Mouse (Mus musculus) gonadal fat pad, adult 2 months (tissue): Measurements from ENCODE around the gene Kcnab1. TPM values are rescaled to one million over a fixed set of nuclear protein-coding genes. Genes with fewer than 3 reads are reported as not detected.
A peak's percentile ranks its signal among the peaks of the same experiment; 100 is the strongest.
"Not testable (repeated sequence)": the region's sequence is repeated elsewhere in the genome, so short reads cannot be mapped to it uniquely, and the experiment has no call there.

Experiments
- DNase-seq: peaks from one replicate; pipeline ENCODE4 v3.0.0-alpha.2; 2012; ENCODE audit warnings: low read depth
- polyA plus RNA-seq: library from polyadenylated mRNA; depleted of rRNA; stranded (reverse); fragments of >200 nt; gene quantifications from 2 replicates; pipeline ENCODE4 v1.2.3, GENCODE M21; 2012

Gene Kcnab1
- polyA plus RNA-seq, 1 experiment: 1.9 TPM

DNA sequence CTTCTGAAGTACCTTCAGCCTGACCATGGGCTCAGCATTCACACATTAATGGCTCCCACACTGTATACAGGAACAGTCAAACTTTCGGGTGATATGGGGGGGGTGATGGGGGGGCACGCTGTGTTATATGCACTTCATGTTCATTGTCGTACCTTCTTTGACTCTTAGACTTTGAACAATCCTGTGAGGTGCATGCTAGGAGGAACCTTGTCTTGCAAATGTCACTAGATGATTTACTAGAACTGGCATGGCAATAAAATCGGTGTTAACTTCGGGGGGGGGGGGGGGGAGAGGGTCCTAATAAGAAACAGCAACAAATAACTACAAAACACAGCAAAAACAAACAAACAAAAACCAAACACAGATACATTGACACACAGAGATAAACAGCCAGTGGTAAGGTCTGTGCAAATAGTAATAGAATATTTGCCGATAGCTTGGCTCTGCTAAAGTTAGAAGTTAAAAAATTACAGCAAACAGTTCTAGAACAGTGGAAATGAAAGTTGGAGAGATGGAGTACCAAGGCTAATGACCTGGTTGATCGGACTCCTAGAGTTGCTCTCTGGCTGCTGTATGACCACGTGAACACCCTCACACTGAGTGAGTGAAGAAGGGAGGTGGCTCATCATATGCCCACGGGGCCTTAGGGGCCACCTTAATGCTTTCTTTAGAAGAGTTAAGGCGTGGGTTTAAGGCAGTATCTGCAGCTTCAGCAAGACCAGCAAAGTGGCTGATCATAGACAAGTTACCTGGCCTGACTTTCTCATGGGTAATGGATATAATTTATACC lies 256.9 kb downstream of the Kcnab1 start:
- DNase-seq: no peak

- DNase-seq: no peak
These were observed 258.8 kb downstream of the Kcnab1 start for GRCm38 (mm10) chr3:65367944-65368343.

GRCm38 (mm10) chr3:65372552-65372951 lies 263.4 kb downstream of the Kcnab1 start:
- DNase-seq: no peak

DNA sequence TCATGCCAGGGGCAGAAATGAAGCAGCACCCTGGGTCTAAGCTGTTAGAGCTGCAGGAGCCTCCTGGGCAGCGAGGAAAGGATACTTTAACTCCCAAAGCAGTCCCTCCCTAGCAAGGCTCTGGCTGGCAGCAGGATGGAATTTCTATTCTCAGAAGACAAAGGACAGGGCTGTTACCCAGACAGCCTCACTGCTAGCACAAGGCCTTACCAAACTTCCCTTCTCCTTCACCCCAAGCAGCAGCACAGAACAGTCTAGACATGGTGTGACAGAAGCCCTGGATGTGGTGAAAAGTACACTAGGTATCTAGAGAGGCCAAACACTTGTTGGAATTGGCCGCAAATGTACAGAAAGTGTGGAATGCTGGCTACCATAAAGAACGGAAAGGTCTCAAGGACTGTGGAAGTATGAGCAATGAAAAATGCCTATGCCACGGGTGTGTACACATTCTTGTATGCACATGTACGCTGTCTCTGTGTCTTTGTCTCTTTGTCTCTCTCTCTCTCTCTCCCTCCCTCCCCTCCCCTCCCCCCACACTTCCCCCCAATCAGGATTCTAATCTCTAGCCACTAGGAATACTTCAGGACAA lies 264.5 kb downstream of the Kcnab1 start:
- DNase-seq: no peak

DNA sequence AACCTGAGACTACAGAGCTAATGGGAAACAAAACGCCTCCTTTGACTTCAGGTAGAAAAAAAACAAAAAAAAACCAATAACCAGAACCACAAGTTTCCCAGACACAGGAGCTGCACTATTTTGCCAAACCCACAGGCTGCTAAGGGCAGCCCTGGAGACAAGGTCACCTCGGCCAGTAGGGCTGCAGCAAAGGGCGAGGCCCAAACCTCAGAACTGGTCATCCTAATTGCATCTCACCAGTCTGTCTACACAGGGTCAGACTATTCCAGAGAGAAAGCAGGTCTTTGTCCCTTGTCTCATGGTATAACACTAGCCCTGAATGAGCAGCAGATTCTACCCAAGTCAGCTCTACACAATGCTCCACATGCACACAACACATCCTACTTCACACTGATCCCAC lies 265.5 kb downstream of the Kcnab1 start:
- no peak for DNase-seq

DNA sequence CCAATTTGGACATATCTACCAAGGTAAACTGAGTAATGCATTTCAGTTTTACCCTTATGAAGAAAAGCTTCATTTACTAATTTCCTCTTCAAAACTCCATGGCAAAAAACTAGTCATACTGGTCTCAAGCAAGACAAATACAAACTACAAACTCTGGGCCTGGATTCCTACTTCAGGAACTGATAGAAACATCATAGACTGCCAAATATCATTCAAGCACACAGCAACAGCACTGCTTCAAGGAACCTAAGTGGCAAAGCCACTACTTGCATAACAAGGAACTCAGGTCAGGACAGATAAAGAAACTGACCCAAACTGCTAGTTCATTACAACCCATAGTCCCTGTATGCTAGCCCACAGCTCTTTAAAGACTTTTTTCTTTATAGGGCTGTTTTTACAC lies 269.5 kb downstream of the Kcnab1 start:
- no peak for DNase-seq

GRCm38 (mm10) chr3:65379884-65380539 lies 270.8 kb downstream of the Kcnab1 start:
- no peak for DNase-seq

DNA sequence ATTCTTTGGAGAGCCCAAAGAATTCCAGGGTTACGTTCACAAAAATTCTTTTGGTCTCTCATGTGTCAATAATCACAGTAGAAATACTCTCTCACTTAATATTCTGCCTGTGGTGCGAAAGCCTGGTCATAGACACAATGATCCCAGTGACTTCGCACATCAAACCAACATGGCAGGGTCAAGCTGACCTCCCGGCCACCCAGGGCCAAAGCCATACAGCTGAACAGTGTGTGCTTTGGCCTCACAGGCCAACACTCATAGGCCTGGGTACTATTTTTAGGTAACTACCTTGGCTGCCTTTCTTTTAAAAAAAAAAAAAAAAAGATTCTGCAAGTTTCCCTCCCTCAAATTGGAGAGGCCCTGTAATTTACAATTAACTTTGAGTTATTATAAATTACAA lies 271.9 kb downstream of the Kcnab1 start:
- DNase-seq: no peak

DNA sequence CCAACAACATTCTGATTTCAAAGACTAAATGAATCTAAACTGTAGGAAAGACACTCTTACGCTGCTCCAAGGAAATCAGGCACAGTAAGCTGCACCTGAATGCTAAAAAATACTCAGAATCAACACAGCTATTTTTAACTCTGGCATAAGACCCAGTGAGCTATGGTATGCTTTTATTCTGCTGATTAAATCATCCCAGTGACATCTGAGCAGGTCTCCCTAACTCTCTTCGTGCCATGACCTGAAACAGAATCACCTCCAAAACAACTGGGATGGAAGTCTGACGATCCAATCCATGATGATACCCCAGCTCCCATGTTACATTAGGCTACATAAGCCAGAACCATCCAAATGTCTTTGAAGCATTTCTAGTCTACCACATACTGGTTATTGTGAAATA lies 275.2 kb downstream of the Kcnab1 start:
- DNase-seq: no peak

GRCm38 (mm10) chr3:65385771-65386170 lies 276.6 kb downstream of the Kcnab1 start:
- no peak for DNase-seq

- DNase-seq: no peak
These were observed 282.1 kb downstream of the Kcnab1 start for GRCm38 (mm10) chr3:65391222-65391783.

DNA sequence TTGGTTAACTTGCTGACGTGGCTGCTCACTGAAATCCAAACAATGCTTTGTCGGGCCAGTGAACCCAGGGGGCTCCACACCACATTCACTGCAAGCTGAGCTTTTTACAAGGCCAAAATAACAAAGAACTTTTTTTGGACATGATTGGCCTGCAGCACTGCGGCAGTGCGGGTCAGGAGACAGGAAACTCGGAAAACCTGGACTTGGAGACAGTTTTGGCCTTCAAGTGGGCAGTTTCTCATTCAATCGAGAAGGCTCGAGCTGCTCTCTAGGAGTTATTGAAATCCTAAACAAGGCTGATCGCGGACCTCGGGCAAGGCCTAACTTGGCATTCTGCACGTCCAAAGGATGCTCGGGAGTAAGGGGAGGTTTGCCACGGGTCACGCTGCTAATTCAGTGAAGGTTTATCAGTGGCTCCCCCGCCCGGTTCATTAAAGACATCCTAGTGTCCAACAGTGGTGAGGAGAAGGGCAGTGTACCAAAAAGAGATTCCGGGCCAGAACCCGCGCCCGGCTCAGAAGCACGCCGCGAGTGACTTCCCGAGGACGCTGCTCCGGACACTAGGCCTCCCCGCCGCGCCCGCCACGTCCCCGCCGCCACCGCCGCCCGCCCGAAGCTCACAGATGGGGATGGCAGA lies 282.7 kb downstream of the Kcnab1 start:
- DNase-seq: no peak

DNA sequence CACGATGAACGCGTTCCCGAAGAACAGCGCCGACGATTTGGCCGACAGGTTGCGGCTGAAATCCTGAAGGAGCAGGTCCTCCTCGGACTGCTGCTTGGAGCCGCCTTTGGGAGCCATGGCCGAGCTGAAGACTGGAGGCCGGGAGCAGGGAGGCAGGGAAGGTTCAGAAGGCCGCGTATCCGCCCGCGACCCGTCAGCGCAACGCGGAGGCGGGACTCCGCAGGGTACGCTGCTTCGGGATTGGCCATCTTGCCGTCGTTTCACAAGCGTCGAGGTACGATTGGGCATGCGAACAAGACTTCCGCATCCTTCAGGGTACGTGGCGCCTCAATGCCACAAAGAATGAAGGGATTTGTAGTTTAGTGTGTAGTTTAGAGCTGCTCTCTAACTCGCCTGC lies 283.2 kb downstream of the Kcnab1 start, which contains the start of gene Ssr3:
Gene Ssr3 (minus strand): TSS at position 203 of the 397 bp plus-strand sequence.
- peak; percentile 70 for DNase-seq

DNA sequence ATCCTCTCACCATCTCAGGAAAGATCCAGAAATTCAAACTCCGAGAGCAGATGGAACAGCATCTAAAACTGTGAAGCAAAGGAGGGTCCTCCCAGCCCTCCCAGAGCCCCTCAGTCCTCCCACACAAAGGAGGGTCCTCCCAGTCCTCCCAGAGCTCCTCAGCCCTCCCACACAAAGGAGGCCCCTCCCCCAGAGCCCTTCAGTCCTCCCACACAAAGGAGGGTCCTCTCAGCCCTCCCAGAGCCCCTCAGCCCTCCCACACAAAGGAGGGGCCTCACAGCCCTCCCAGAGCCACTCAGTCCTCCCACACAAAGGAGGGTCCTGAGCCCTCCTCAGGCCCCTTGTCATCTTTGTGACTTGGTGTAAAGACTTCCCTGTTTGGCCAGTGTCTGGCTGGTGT lies 285.9 kb downstream of the Kcnab1 start:
- not testable (repeated sequence) for DNase-seq

GRCm38 (mm10) chr3:65396835-65397504 lies 287.8 kb downstream of the Kcnab1 start:
- no peak for DNase-seq

DNA sequence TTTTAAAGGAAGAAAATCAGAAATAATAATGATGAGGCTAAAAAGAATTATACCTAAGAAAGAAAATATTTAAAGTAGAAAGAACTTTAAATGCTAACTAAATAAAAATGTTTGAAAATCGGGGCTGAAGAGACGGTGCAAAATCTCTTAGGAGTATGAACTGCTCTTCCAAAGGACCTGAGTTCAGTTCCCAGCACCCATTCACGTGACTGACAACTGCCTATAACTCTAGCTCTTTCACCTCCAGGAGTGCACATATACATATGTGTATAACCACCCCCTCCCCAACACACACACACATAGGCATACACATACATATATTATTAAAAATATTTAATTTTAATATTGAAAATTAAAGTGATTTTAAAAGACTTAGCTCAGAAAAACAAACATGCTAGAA lies 288.4 kb downstream of the Kcnab1 start:
- DNase-seq: no peak

GRCm38 (mm10) chr3:65405781-65406180 lies 296.6 kb downstream of the Kcnab1 start:
- DNase-seq: no peak

DNA sequence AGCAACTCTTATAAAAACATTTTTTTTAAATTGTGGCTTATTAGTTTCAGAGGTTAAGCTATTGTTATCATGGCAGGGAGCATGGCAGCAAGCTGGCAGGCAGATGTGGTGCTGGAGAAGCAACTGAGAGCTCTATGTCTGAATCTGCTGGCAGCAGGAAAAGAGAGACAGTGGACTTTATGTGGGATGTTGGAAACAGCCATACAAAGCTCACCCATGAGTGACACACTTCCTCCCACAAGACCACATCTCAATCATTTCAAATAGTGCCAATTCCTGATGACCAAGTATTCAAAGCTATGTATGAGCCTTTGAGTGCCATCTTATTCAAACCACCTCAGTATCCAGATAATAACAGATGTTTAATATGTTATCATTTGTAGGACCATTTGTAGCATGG lies 298.7 kb downstream of the Kcnab1 start:
- DNase-seq: no peak

DNA sequence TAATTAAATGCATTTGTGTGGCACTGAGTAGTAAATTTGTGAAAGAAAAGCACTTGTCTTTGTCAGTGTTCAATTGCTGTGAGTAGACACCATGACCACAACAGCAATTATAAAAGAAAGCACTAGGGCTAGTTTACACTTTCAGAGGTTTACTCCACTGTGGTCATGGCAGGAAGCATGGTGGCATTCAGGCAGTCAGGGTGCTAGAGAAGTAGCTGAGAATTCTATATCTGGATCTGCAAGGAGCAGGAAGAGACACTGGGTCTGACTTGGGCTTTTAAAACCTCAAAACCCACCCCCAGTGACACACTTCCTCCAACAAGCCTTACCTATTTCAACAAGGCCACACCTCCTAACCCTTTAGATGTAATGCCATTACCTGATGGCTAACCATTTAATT lies 307.4 kb downstream of the Kcnab1 start:
- DNase-seq: no peak

DNA sequence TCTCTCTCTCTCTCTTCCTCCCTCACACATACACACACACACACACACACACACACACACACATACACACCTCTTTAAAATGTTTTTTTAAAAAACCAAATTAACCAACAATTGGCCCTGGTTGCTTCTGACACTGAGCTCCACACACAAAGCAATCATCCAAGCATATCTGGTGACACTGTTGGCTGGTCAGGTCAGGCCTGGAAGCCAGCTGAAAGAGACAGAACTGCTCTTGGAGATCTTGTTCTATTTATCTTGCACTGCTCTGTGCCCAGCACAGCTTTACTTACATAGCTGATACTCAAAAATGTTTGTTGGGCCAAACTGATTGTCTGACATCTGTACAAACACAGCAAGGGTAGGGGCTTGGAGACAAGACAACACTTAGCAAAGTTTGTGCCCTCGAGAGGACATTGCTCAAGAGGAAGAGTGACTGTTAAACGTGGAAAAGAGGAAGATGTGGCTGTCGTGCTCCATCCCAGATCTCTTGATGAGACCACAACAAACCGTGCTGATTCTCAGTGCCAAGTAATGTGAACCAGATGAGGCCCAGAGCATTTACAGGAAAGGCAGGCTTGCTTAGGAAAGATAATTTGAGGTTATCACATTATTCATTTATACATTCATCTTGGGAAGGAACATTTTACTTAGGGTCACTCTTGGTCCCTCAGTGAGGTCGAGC lies 308.9 kb downstream of the Kcnab1 start:
- DNase-seq: no peak

- no peak for DNase-seq
These were observed 310.5 kb downstream of the Kcnab1 start for GRCm38 (mm10) chr3:65419706-65420105.
